Comparison of ENCODE assay signal across 15 mouse cellular contexts in the genomic region with DNA sequence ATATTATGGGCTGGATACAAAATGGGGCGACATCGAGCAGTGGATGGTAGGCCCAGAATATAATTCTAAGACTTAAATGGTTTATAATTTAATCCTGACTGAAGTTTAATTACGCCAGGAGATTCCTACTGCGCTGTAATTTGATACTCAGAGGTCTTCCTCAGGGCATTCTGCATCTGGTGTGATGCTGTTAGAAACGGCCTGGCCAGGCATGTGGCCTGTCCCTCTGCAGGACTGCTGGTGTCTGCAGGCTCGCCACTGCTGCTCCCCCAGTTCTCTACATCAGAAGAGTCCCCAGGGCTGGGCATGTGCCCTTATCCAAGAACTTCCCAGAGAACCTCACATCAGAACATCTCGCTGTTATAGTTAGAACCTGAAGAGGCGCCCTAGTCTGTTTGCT.
A peak's percentile ranks its signal among the peaks of the same experiment; 100 is the strongest.
DNase-seq lines count a peak whose midpoint lies in the region; ATAC-seq lines count a peak whose summit lies in the region.
"Had no signal": no experiment of that assay in that cellular context is flagged by ENCODE, and none has a peak within 500 bp of the region (broad histone marks: within the 10 kb centered on the region; RNA-seq: fewer than 3 reads in every experiment).

No protein-coding gene starts in this region.

- peaks cover 26% of the 10 kb centered on the region for H3K4me1 ChIP-seq in kidney, embryonic 16.5 days (ENCODE audit: insufficient read depth, low read length)
- H3K4me1 ChIP-seq in intestine, embryonic 15.5 days (replicated peaks) = peaks cover 18% of the 10 kb centered on the region; the same call in 1 of the 2 replicates

- H3K4me2 ChIP-seq in kidney, embryonic 16.5 days (replicated peaks; ENCODE audit: low read depth, low read length) = no peak overlapping the region
- H3K4me2 ChIP-seq in intestine, embryonic 15.5 days (replicated peaks) = no peak overlapping the region
- H3K4me2 ChIP-seq: neural tube, embryonic 13.5 days had no signal

- H3K9me3 ChIP-seq in kidney, embryonic 16.5 days (ENCODE audit: low read length) = no peaks in the 10 kb centered on the region
- H3K9me3 ChIP-seq in intestine, embryonic 15.5 days = no peaks in the 10 kb centered on the region
- H3K9me3 ChIP-seq: neural tube, embryonic 13.5 days had no signal

- no peak overlapping the region for H3K9ac ChIP-seq in kidney, embryonic 16.5 days (replicated peaks; ENCODE audit: low read length)
- no peak overlapping the region for H3K9ac ChIP-seq in intestine, embryonic 15.5 days
- H3K9ac ChIP-seq: liver, postnatal 0 days; neural tube, embryonic 13.5 days had no signal

- DNase-seq in heart, adult 11 months = peak; percentile 74
- DNase-seq in heart, postnatal 4 days = no peak
- DNase-seq in kidney, postnatal 36 days = no peak
- peak; percentile 28 for DNase-seq in adipocyte (ENCODE audit: low spot score)
- DNase-seq: cerebellum, adult 2 months; liver, postnatal 0 days; midbrain, embryonic 14.5 days had no signal

- H3K27ac ChIP-seq in kidney, embryonic 16.5 days (ENCODE audit: low read length) = peak overlapping the region; percentile 15; the same call in 1 of the 2 replicates
- H3K27ac ChIP-seq in intestine, embryonic 15.5 days = no peak overlapping the region
- H3K27ac ChIP-seq: neural tube, embryonic 13.5 days had no signal

- whole genome bisulfite sequencing in kidney, embryonic 16.5 days = 41% methylated on average over 8 of the region's 8 CpGs
- 53% methylated on average over 8 of the region's 8 CpGs for WGBS in intestine, embryonic 15.5 days

- H3K27me3 ChIP-seq in kidney, embryonic 16.5 days (ENCODE audit: insufficient read depth, low read length) = no peaks in the 10 kb centered on the region
- no peaks in the 10 kb centered on the region for H3K27me3 ChIP-seq in intestine, embryonic 15.5 days (replicated peaks)
- H3K27me3 ChIP-seq: neural tube, embryonic 13.5 days had no signal

- peak; percentile 64; the same call in 1 of the 2 replicates for ATAC-seq in kidney, embryonic 16.5 days (ENCODE audit: low FRiP score, low TSS enrichment)
- ATAC-seq in intestine, embryonic 15.5 days = peak; percentile 46; the same call in 1 of the 2 replicates
- no peak for ATAC-seq in megakaryocyte-erythroid progenitor cell, adult 5-6 weeks (replicated peaks; ENCODE audit: low FRiP score, low TSS enrichment, poor library complexity, severe bottlenecking)
- no peak for ATAC-seq in erythroblast, adult 5-6 weeks (replicated peaks; ENCODE audit: low FRiP score, poor library complexity, severe bottlenecking)
- ATAC-seq: activated CD4-positive, CD25-positive, alpha-beta regulatory T cell, adult 4 months; liver, postnatal 0 days had no signal

- no peaks in the 10 kb centered on the region for H3K36me3 ChIP-seq in kidney, embryonic 16.5 days (ENCODE audit: insufficient read depth, low read length)
- H3K36me3 ChIP-seq in intestine, embryonic 15.5 days = no peaks in the 10 kb centered on the region; the same call in 1 of the 2 replicates
- H3K36me3 ChIP-seq: G1E; neural tube, embryonic 13.5 days had no signal

- H3K4me3 ChIP-seq in kidney, embryonic 16.5 days (ENCODE audit: low read length) = no peak overlapping the region
- no peak overlapping the region for H3K4me3 ChIP-seq in intestine, embryonic 15.5 days (replicated peaks)
- H3K4me3 ChIP-seq: layer of hippocampus, adult 2 months; neural tube, embryonic 13.5 days had no signal

Comparison
In these comparisons a context has a peak if more than half of its experiments do, and no peak if none do; other contexts are left out.
1. DNase-seq: peak in heart, adult 11 months (single experiment) and adipocyte (single experiment); none in heart, postnatal 4 days (single experiment) and kidney, postnatal 36 days (0 of 2).
2. ATAC-seq: peak in kidney, embryonic 16.5 days (single experiment) and intestine, embryonic 15.5 days (single experiment); none in megakaryocyte-erythroid progenitor cell, adult 5-6 weeks (single experiment) and erythroblast, adult 5-6 weeks (single experiment).